Mouse (Mus musculus) hindbrain, postnatal 0 days (tissue): ENCODE results near the gene Cmip. TPM values are rescaled to one million over a fixed set of nuclear protein-coding genes. Genes with fewer than 3 reads are reported as not detected.

Experiments used
- ATAC-seq: fragments of 200-750 bp; cut with Nextera tagmentation; 2 replicates; pipeline ENCODE4 v1.8.0; 2017; ENCODE audit warnings: mild to moderate bottlenecking, moderate TSS enrichment, moderate library complexity
- DNase-seq: peaks from one replicate; pipeline ENCODE4 v3.0.0-alpha.2; 2015; ENCODE audit warnings: low spot score
- H3K27ac ChIP-seq: fragments of 300-500 bp; sonication (generic); 2 replicates; pipeline ENCODE4 v1.5.1; 2014; ENCODE audit warnings: mild to moderate bottlenecking
- H3K27me3 ChIP-seq: fragments of 300-500 bp; sonication (generic); 2 replicates; pipeline ENCODE4 v1.6.1; 2014; ENCODE audit warnings: low read length, mixed read lengths; ENCODE audit not compliant: insufficient read depth
- H3K36me3 ChIP-seq: fragments of 300-500 bp; sonication (generic); 2 replicates; pipeline ENCODE4 v1.6.1; 2014; ENCODE audit warnings: low read length, mixed read lengths; ENCODE audit not compliant: insufficient read depth
- H3K4me1 ChIP-seq: fragments of 300-500 bp; sonication (generic); 2 replicates; pipeline ENCODE4 v1.6.1; 2014; ENCODE audit warnings: antibody characterized with exemption, low read length, mixed read lengths; ENCODE audit not compliant: insufficient read depth
- H3K4me2 ChIP-seq: fragments of 300-500 bp; sonication (generic); 2 replicates; pipeline ENCODE4 v1.6.1; 2014; ENCODE audit warnings: low read depth, mild to moderate bottlenecking, low read length, moderate library complexity, mixed read lengths
- H3K4me3 ChIP-seq: fragments of 300-500 bp; sonication (generic); 2 replicates; pipeline ENCODE4 v1.5.1; 2014; ENCODE audit warnings: low read length
- H3K9ac ChIP-seq: fragments of 300-500 bp; sonication (generic); replicated peaks from 2 replicates; pipeline ENCODE4 v1.6.1; 2014; ENCODE audit warnings: mild to moderate bottlenecking, low read length, moderate library complexity, mixed read lengths
- H3K9me3 ChIP-seq: fragments of 300-500 bp; sonication (generic); 2 replicates; pipeline ENCODE4 v1.6.1; 2016; ENCODE audit warnings: low read length, mixed read lengths
- CTCF ChIP-seq: IDR thresholded peaks from 2 replicates; pipeline ENCODE4 v1.5.1; 2016; ENCODE audit warnings: antibody characterized with exemption, control low read depth, low read depth
- WGBS: fragments of 180-500 bp; shearing (Covaris S2); extraction: QIAGEN DNeasy Blood & Tissue Kit; methylation state at CpG from one replicate; pipeline ENCODE4 v1.1.7; 2014; 5-methylcytosine and 5-hydroxymethylcytosine counted together
- polyA plus RNA-seq: library from polyadenylated mRNA; unstranded; fragments of >200 nt; fragmentation: Nextera tagmentation; extraction: Ambion mirVana; gene quantifications from 2 replicates; pipeline ENCODE4 v1.2.1, GENCODE M21; 2015
- total RNA-seq: library from RNA; depleted of rRNA; stranded (reverse); fragments of >200 nt; gene quantifications from 2 replicates; pipeline ENCODE4 v1.2.3, GENCODE M21; 2014

The Cmip gene
- total and polyA plus RNA-seq, 2 experiments from 2014 or later: 163 to 230 TPM

DNA sequence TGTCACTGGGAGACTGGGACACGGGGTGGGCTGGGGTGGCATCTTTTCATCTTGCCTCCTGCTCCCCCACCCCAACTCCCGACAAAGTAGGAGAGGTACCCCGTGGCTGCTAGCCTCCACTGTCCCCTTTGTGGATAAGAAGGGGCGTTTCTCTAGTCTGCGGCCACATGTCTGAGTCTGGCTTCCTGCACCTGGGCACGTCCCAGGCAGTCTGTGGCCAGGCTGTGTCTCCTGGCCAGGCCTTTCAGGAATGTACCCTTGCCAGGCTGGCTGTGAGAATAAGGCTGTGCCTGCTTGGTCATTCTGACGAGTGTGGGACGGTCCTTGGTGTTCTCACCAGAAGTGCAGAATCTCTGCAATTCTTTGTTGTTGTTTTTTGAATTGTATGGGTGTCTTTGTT lies 78.6 kb downstream of the Cmip start:
- 40% methylated on average over 8 of the region's 8 CpGs for WGBS
- no peaks in the 10 kb centered on the region for H3K36me3 ChIP-seq
- H3K27ac ChIP-seq: peak overlapping the region; percentile 32; the same call in 1 of the 2 replicates
- peaks cover 30% of the 10 kb centered on the region for H3K4me1 ChIP-seq
- ATAC-seq: peak; percentile 34; the same call in 1 of the 2 replicates
- H3K9ac ChIP-seq: no peak overlapping the region
- no peaks in the 10 kb centered on the region for H3K9me3 ChIP-seq
- no peaks in the 10 kb centered on the region for H3K27me3 ChIP-seq
- no peak for TF ChIP-seq CTCF
- H3K4me2 ChIP-seq: no peak overlapping the region
- H3K4me3 ChIP-seq: no peak overlapping the region
- DNase-seq: no peak

DNA sequence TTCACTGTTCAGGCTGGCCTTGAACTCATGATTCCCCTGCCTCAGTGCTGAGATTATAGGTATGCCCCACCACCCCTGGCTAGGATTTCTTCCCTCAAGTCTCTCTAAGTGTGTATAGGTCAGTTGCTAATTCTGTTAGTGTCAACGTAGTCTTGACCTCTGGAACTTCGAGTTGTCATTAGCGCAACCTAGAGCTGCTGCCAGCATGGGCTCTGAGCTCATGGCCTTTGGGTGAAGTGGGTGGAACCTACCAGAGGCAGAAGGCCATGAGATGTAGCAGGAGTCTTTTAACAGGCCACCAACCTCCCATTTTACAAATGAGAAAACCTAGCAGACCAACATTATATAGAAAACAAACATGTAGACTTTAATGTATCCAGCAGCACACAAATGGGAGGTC lies 80.3 kb downstream of the Cmip start:
- Histone ChIP-seq H3K27ac (no peak overlapping the region), H3K27me3 (no peaks in the 10 kb centered on the region), H3K9me3 (no peaks in the 10 kb centered on the region), H3K4me3 (no peak overlapping the region), H3K4me2 (no peak overlapping the region), H3K36me3 (no peaks in the 10 kb centered on the region), H3K9ac (no peak overlapping the region), H3K4me1 (peaks cover 30% of the 10 kb centered on the region)
- no peak for TF ChIP-seq CTCF
- 92% methylated on average over 3 of the region's 3 CpGs for WGBS
- ATAC-seq (no peak), DNase-seq (no peak)

DNA sequence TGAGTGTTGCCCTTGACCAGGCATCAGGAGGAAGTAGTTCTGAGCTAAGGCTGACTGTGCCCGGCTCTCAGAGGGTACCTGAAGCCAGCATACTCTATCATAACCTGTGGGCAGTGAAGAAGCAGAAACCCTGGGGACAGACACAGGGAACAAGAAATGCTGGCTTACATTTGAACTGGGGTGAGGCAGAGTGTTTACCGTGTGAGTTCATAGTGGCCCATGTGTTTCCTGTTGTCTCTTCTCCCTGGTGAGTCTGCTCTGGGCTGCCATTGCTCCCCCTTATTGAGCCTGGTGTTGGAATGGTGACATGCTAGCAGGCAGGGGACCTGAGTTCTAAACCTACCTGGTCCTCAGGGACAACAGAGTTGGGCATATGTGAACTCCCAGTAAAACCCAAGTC lies 81.8 kb downstream of the Cmip start:
- no peak for TF ChIP-seq CTCF
- Histone ChIP-seq H3K4me1 (peaks cover 23% of the 10 kb centered on the region), H3K36me3 (no peaks in the 10 kb centered on the region), H3K9me3 (no peaks in the 10 kb centered on the region), H3K27me3 (no peaks in the 10 kb centered on the region), H3K4me2 (no peak overlapping the region), H3K4me3 (no peak overlapping the region), H3K27ac (no peak overlapping the region), H3K9ac (no peak overlapping the region)
- 75% methylated on average over 2 of the region's 2 CpGs for WGBS
- no peak for ATAC-seq
- no peak for DNase-seq

- no peak overlapping the region for H3K9ac ChIP-seq
- TF ChIP-seq CTCF: no peak
- H3K27me3 ChIP-seq: no peaks in the 10 kb centered on the region
- H3K27ac ChIP-seq: no peak overlapping the region
- peaks cover 16% of the 10 kb centered on the region for H3K4me1 ChIP-seq
- H3K4me2 ChIP-seq: 0 out of 2 replicates have a peak overlapping the region, but pooled peaks have one; percentile 7
- no peak overlapping the region for H3K4me3 ChIP-seq
- WGBS: 43% methylated on average over 19 of the region's 19 CpGs
- ATAC-seq (no peak), DNase-seq (no peak)
- no peaks in the 10 kb centered on the region for H3K36me3 ChIP-seq
- H3K9me3 ChIP-seq: no peaks in the 10 kb centered on the region
Measured at GRCm38 (mm10) chr8:117339296-117339957, 82.6 kb downstream of the Cmip start.

DNA sequence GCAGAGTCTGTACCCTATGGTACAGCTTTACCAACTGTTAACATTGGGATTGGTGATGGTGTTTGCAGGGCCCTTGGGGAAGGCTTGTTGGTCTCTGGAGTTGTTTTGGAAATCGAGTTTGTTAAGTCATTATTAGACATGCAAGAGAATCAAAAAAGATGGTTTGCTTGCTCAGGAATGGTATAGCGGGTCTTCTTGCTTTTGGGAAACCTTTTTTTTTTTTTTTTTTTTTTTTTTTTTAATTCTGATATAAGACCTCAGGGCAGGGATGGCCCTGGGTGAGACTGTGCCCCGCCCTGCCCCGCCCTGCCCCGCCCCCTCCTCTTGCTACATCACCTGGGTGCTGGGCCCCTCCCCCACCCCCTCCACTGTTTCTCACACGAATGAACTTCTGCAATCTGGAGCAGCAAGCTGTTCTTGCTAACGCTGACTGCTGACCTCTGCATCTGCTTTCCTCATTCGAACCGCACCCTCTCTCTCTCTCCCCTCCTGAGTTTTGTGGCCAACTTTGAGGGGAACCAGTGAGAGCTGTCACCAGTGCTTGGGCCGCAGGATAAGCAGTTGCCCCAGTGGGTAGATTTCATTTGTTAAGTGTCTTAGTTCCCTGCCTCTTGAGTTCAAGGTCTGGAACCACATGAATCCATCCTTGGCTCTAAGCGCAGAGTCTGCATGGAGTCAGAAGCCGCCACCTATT lies 83.2 kb downstream of the Cmip start:
- Histone ChIP-seq H3K9me3 (no peaks in the 10 kb centered on the region), H3K36me3 (no peaks in the 10 kb centered on the region), H3K4me1 (peaks cover 10% of the 10 kb centered on the region; the same call in 1 of the 2 replicates), H3K4me2 (no peak overlapping the region), H3K4me3 (no peak overlapping the region), H3K9ac (no peak overlapping the region), H3K27ac (no peak overlapping the region), H3K27me3 (no peaks in the 10 kb centered on the region)
- WGBS: 51% methylated on average over 11 of the region's 12 CpGs
- no peak for TF ChIP-seq CTCF
- ATAC-seq (no peak), DNase-seq (no peak)

DNA sequence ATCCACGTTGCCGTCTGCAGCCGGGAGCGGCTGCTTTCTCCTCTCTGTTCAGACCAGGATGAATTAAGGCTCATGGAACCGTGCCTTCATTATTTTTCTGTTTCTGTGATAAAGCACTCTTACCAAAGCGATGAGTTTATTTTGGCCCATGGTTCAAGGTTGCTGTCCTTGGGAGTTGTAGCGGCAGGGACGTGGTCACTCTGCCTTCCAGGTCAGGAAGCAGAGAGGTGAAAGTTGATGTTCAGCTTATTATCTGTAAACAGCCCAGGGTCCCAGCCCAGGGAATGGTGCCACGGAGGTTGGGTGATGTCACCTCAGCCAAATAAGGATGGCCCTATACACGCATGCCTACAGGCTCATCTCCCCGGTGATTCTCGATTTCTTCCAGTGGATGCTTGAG lies 83.9 kb downstream of the Cmip start:
- H3K36me3 ChIP-seq: no peaks in the 10 kb centered on the region
- H3K4me1 ChIP-seq: peaks cover 5% of the 10 kb centered on the region; the same call in 1 of the 2 replicates
- ATAC-seq: no peak
- H3K9me3 ChIP-seq: no peaks in the 10 kb centered on the region
- no peak overlapping the region for H3K4me3 ChIP-seq
- H3K27ac ChIP-seq: no peak overlapping the region
- DNase-seq: no peak
- H3K4me2 ChIP-seq: no peak overlapping the region
- H3K27me3 ChIP-seq: no peaks in the 10 kb centered on the region
- 92% methylated on average over 12 of the region's 12 CpGs for WGBS
- TF ChIP-seq CTCF: no peak
- H3K9ac ChIP-seq: no peak overlapping the region

DNA sequence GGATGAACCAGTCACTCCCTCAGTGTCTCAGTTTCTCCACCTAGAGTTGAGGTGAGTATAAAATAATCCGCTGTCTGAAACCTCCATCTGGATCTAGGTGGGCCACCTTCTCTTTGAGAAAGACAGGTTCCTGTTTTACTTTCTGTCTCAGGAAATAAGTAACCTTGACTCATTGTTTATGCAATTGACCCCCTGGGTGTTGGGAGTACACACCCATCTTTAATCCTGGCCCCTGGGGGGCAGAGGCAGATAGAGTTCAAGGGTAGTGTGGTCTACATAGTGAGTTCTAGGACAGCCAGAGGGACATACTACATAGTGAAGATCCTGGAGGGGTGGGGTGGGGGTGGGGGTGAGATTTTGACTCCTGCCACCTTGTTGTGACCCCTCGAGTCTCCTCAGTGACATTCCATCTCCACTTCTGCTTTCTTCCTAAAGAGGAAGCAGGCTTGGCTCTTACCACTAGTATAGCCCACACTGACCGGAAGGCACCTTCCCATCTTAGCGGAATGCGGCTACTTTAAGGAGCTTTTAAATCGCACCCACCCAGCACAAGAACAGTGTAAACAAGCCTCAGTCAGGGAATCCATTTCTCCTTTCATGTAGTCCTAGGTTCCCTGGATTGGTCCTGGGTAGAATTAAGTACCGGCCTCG lies 86.0 kb downstream of the Cmip start:
- DNase-seq (no peak), ATAC-seq (no peak)
- TF ChIP-seq CTCF: no peak
- Histone ChIP-seq H3K27me3 (no peaks in the 10 kb centered on the region), H3K9ac (no peak overlapping the region), H3K27ac (no peak overlapping the region), H3K9me3 (no peaks in the 10 kb centered on the region), H3K4me1 (peaks cover 11% of the 10 kb centered on the region; the same call in 1 of the 2 replicates), H3K4me3 (no peak overlapping the region), H3K4me2 (no peak overlapping the region), H3K36me3 (no peaks in the 10 kb centered on the region)
- 78% methylated on average over 8 of the region's 8 CpGs for WGBS
